Mouse (Mus musculus) myocyte (in vitro differentiated cells): ENCODE data around the gene Rnpepl1. TPM values are rescaled to one million over a fixed set of nuclear protein-coding genes. Genes with fewer than 3 reads are reported as not detected.
A peak's percentile ranks its signal among the peaks of the same experiment; 100 is the strongest.

Experiments used
- H3K27me3 ChIP-seq: one replicate; pipeline ENCODE4 v1.6.1; 2011; ENCODE audit not compliant: control insufficient read depth, insufficient read depth, insufficient read length
- H3K36me3 ChIP-seq: one replicate; pipeline ENCODE4 v1.6.1; 2011; ENCODE audit not compliant: control insufficient read depth, insufficient read depth
- H3K4me2 ChIP-seq: one replicate; pipeline ENCODE4 v1.6.1; 2011; ENCODE audit warnings: low read depth, control low read depth
- H3K4me3 ChIP-seq: one replicate; pipeline ENCODE4 v1.5.1; 2011; ENCODE audit warnings: mild to moderate bottlenecking, control low read depth, moderate library complexity
- H3K79me2 ChIP-seq: one replicate; pipeline ENCODE4 v1.6.1; 2011; ENCODE audit not compliant: control insufficient read depth, insufficient read depth
- H3ac ChIP-seq: one replicate; pipeline ENCODE4 v1.6.1; 2011; ENCODE audit not compliant: control insufficient read depth, insufficient read length
- CEBPB ChIP-seq: IDR thresholded peaks from 2 replicates; pipeline ENCODE4 v1.6.1; 2011; ENCODE audit warnings: mild to moderate bottlenecking, moderate library complexity; ENCODE audit not compliant: poor library complexity, insufficient read depth, severe bottlenecking
- E2F4 ChIP-seq: IDR thresholded peaks from one replicate; pipeline ENCODE4 v1.6.1; 2011; ENCODE audit warnings: mild to moderate bottlenecking, control low read depth, moderate library complexity; ENCODE audit not compliant: insufficient read depth
- MAX ChIP-seq: IDR thresholded peaks from one replicate; pipeline ENCODE4 v1.6.1; 2011; ENCODE audit warnings: low read depth, mild to moderate bottlenecking, control low read depth
- MYOD1 ChIP-seq, 3 experiments: IDR thresholded peaks; one replicate each; pipeline ENCODE4 v1.6.1; 2011; ENCODE audit warnings: control low read depth in 2 of 3, low read depth in 2 of 3, mild to moderate bottlenecking in 2 of 3, moderate library complexity in 1 of 3; ENCODE audit not compliant: insufficient read length in 2 of 3, control insufficient read depth in 1 of 3
- MYOG ChIP-seq, 3 experiments: IDR thresholded peaks; one replicate each; pipeline ENCODE4 v1.6.1; 2011; ENCODE audit warnings: control low read depth in 2 of 3, low read depth in 2 of 3, mild to moderate bottlenecking in 2 of 3; ENCODE audit not compliant: insufficient read length in 2 of 3, control insufficient read depth in 1 of 3, insufficient read depth in 1 of 3
- POLR2A ChIP-seq: IDR thresholded peaks from one replicate; pipeline ENCODE4 v1.6.1; 2011; ENCODE audit warnings: low read depth, mild to moderate bottlenecking, control low read depth, moderate library complexity; ENCODE audit not compliant: insufficient read length
- POLR2AphosphoS2 ChIP-seq: IDR thresholded peaks from one replicate; pipeline ENCODE4 v1.6.1; 2011; ENCODE audit warnings: low read depth, control low read depth; ENCODE audit not compliant: insufficient read length
- REST ChIP-seq: IDR thresholded peaks from one replicate; pipeline ENCODE4 v1.6.1; 2011; ENCODE audit warnings: mild to moderate bottlenecking, control low read depth, moderate library complexity; ENCODE audit not compliant: insufficient read depth, insufficient read length
- SRF ChIP-seq: IDR thresholded peaks from one replicate; pipeline ENCODE4 v1.6.1; 2011; ENCODE audit warnings: low read depth; ENCODE audit not compliant: control insufficient read depth, insufficient read length
- TCF12 ChIP-seq: IDR thresholded peaks from one replicate; pipeline ENCODE4 v1.6.1; 2011; ENCODE audit warnings: mild to moderate bottlenecking, control low read depth; ENCODE audit not compliant: poor library complexity, insufficient read depth, severe bottlenecking
- TCF3 ChIP-seq: IDR thresholded peaks from one replicate; pipeline ENCODE4 v1.6.1; 2011; ENCODE audit warnings: low read depth, control low read depth; ENCODE audit not compliant: insufficient read length
- USF1 ChIP-seq: IDR thresholded peaks from one replicate; pipeline ENCODE4 v1.6.1; 2011; ENCODE audit warnings: low read depth, mild to moderate bottlenecking, control low read depth, moderate library complexity
- polyA plus RNA-seq: library from polyadenylated mRNA; unstranded; fragments of >200 nt; fragmentation: generic; extraction: Trizol; gene quantifications from one replicate; pipeline ENCODE4 v1.2.1, GENCODE M21; 2012; ENCODE audit warnings: missing spikeins

Rnpepl1 gene
- polyA plus RNA-seq, 1 experiment, result 48.6 TPM

DNA sequence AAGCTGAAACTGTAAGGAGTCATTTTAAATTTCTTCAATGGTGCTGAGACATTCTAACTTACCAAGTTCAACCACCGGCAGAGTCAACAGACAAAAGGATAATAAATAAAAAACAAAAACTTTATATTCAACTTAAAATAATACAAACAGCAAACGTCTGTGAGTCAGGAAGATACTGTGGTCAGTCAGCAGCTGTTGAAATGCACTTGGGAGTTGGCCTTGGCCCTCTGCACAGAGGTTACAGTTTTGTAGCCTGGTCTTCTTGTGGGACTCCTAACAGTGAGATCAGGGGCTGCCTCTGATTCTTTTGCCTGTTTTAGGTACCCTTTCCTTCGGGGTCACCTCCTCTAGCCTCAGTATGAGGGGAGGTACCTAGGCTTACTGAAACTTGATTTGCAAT, 16.7 kb upstream of the Rnpepl1 start:
- H3K36me3 ChIP-seq, result no peaks in the 10 kb centered on the region
- no peaks in the 10 kb centered on the region for H3K27me3 ChIP-seq
- H3K4me2 ChIP-seq, result peak overlapping the region; percentile 68
- H3K79me2 ChIP-seq, result no peaks in the 10 kb centered on the region
- H3ac ChIP-seq, result no peak overlapping the region
- TF ChIP-seq CEBPB (no peak), TCF12 (peak; percentile 6), MYOD1 (IDR thresholded peaks at IDR 0.05; ENCODE audit: control insufficient read depth in 1 of 3, insufficient read length in 2 of 3, low read depth in 2 of 3) (peak in 2 of 3 experiments; percentile 60 to 64), USF1 (no peak), POLR2A (no peak), REST (no peak), POLR2AphosphoS2 (no peak), MYOG (IDR thresholded peaks at IDR 0.05; ENCODE audit: control insufficient read depth in 1 of 3, insufficient read depth in 1 of 3, insufficient read length in 2 of 3, low read depth in 2 of 3) (peak in 2 of 3 experiments; percentile 54 to 63), MAX (no peak), E2F4 (no peak), TCF3 (no peak), SRF (no peak)
- no peak overlapping the region for H3K4me3 ChIP-seq

DNA sequence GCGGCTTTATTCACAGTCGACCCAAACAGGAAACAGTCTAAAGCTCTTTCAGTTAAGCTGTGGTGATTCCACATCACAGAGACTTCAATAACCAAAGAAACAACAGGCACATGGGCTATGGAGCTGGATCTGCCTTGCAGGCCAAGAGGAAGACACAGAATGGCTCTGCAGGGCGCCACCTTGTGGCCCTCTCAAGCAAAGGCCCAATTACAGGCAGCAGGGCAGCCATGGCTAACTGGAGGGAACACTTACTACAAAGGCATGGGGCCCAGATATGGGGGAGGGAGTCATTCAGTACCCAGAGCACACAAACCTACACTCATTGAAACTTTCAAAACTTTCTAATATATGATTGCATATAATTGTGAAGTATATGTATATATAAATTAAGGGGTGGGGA, 15.5 kb upstream of the Rnpepl1 start:
- H3K4me2 ChIP-seq, result no peak overlapping the region
- no peak overlapping the region for H3K4me3 ChIP-seq
- TF ChIP-seq REST, result no peak
- no peak for TF ChIP-seq SRF
- TF ChIP-seq TCF12, result no peak
- no peak for TF ChIP-seq POLR2A
- TF ChIP-seq TCF3, result no peak
- TF ChIP-seq CEBPB, result no peak
- no peak for TF ChIP-seq MYOG (IDR thresholded peaks at IDR 0.05; ENCODE audit: control insufficient read depth in 1 of 3, insufficient read depth in 1 of 3, insufficient read length in 2 of 3, low read depth in 2 of 3)
- TF ChIP-seq MAX, result no peak
- no peak for TF ChIP-seq MYOD1 (IDR thresholded peaks at IDR 0.05; ENCODE audit: control insufficient read depth in 1 of 3, insufficient read length in 2 of 3, low read depth in 2 of 3)
- no peak for TF ChIP-seq POLR2AphosphoS2
- no peak for TF ChIP-seq E2F4
- no peak for TF ChIP-seq USF1
- no peaks in the 10 kb centered on the region for H3K27me3 ChIP-seq
- H3K36me3 ChIP-seq, result no peaks in the 10 kb centered on the region
- H3K79me2 ChIP-seq, result no peaks in the 10 kb centered on the region
- H3ac ChIP-seq, result no peak overlapping the region

DNA sequence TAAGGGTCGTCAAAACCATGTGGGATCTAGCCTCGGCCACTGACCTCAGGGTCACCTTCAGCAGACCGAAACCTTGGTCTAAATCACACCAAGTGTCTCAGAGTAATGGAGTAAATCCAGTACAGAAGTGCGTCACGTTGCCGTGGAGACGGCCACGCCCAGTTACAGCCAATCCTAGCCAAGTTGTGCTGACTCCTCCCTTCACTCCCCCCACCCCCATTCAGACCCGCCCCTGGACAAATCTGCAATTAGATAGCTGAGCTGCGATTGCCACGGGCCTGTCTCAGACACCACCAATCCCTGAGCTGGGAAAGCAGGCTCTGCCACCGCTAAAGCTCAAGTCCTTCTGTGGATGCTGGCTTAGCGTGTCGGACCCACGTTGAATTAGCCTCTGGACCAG, 7.8 kb upstream of the Rnpepl1 start, which contains the start of gene Ankmy1:
Gene Ankmy1 (minus strand): TSS at position 121 of the 400 bp plus-strand sequence.
- Histone ChIP-seq H3K79me2 (no peaks in the 10 kb centered on the region), H3K4me3 (no peak within 1 kb of the TSS), H3K27me3 (no peaks in the 10 kb centered on the region), H3ac (no peak within 1 kb of the TSS), H3K4me2 (peak within 1 kb of the TSS; percentile 74), H3K36me3 (no peaks in the 10 kb centered on the region)
- TF ChIP-seq POLR2A, result peak; percentile 52
- no peak for TF ChIP-seq SRF

DNA sequence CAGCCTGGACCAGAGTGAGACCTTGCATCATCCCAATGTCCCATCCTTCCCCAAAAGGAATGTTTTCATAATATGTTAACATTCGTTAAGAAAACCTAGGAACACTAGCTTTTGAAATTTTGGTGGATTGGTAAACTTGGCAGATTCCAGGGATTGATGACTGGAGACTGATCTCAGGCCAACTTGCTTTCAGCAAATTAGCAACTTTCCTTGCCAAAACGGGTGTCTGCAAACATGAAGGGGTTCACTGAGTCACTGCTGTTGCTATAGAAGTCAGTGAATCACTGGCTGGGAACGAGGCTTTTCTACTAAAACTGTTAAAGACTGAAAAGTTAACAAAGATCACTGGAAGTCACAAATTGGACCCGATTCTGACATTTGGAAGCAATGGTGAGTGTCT, 7.0 kb upstream of the Rnpepl1 start:
- Histone ChIP-seq H3K27me3 (no peaks in the 10 kb centered on the region), H3K79me2 (no peaks in the 10 kb centered on the region), H3ac (no peak overlapping the region), H3K4me2 (peak overlapping the region; percentile 74), H3K4me3 (no peak overlapping the region), H3K36me3 (no peaks in the 10 kb centered on the region)
- no peak for TF ChIP-seq MAX
- TF ChIP-seq MYOG (IDR thresholded peaks at IDR 0.05; ENCODE audit: control insufficient read depth in 1 of 3, insufficient read depth in 1 of 3, insufficient read length in 2 of 3, low read depth in 2 of 3), result no peak
- TF ChIP-seq CEBPB, result 0 out of 2 replicates have a peak, but pooled peaks have one; percentile 28

DNA sequence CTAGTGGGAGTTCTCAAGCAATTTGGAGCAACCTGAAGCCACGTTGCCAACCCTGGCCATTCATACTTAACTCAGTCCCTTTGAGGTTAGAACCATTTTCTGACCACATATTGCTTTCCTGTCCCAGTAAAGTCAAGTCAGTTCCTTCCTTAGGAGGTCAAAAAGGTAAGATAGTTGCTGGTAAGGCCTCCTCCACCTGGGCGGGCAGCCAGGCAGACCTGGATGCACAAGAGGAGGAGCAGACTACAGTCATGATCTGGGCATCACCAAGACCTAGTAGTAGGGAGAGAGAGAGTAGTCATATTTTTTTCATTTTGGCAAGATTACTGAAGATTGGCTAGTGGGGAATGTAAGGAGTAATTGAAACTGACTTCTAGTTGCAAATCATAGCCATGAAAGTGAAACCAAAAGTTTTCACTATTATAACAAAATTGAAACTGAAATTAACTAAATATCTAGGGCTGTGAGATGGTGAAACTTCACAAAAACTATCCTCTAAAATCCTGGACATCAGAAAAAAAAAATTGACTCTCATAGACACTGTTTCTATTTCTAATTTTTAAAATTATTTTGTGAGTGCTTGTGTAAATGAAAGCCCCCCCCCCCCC, 4.8 kb upstream of the Rnpepl1 start:
- H3K36me3 ChIP-seq, result no peaks in the 10 kb centered on the region
- no peak overlapping the region for H3ac ChIP-seq
- peaks cover 10% of the 10 kb centered on the region for H3K79me2 ChIP-seq
- peak overlapping the region; percentile 80 for H3K4me2 ChIP-seq
- TF ChIP-seq REST, result no peak
- peak overlapping the region; percentile 32 for H3K4me3 ChIP-seq
- H3K27me3 ChIP-seq, result no peaks in the 10 kb centered on the region
